Mouse (Mus musculus) E14TG2a.4 (cell line): ENCODE measurements around the gene Elf5.

Source experiments
- CTCF ChIP-seq: conservative IDR thresholded peaks from 2 replicates; pipeline ENCODE4 v1.5.1; 2014; ENCODE audit warnings: low read length
- NANOG ChIP-seq: IDR thresholded peaks from 2 replicates; pipeline ENCODE4 v1.6.1; 2014; ENCODE audit warnings: borderline replicate concordance, low read length, mixed read lengths
- POU5F1 ChIP-seq: IDR thresholded peaks from 2 replicates; pipeline ENCODE4 v1.6.1; 2014; ENCODE audit warnings: low read length, borderline replicate concordance

DNA sequence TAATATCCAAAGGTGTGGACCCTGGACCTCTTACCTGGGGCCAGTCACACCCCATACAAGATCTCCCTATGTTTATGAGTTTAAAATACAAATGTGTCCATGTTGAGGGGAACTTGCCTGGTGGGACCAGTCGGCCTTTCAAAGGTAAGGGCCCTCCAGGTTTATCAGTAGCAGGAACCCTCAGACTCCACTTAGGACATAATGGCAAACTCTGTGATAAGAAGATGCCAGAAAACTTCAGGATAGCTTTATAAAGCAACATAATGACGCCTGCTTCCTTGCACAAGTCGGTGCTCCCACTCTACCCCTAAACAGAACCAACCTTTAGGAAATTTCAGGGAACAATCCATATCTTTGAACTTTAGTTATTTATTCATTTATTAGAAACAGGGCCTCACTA lies 4.3 kb downstream of the Elf5 start:
- no peak for TF ChIP-seq CTCF
- TF ChIP-seq POU5F1: no peak
- TF ChIP-seq NANOG: no peak
